Mouse (Mus musculus): ENCODE data around the gene Fras1. TPM values are rescaled to one million over a fixed set of nuclear protein-coding genes. Genes with fewer than 3 reads are reported as not detected.

Fras1 gene
- polyA plus RNA-seq, 1 experiment from 2014 or later, result 8.6 TPM

DNA sequence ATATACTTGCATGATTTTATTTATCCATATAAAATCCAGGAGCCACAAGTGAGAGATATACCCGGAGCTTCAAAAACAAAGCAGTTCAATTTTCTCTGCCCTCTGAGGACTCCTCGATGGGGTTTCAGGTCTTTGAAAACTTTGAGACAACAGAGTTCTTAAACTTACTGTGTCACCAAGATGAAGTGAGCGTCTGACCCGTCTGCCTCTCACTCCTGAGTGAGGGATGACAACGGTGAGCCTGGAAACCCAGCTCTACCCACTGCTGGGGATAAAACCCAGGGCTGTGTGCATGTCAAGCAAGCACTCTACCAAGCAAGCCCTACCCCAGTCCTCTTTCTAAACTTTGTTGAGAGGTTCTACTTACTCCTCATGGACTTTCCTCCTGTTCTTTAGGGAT is 49.0 kb downstream of the Fras1 start:
- WGBS, result 86% methylated on average over 5 of the region's 5 CpGs
- Histone ChIP-seq H3K9ac (replicated peaks; ENCODE audit: low read depth, low read length) (no peak overlapping the region), H3K4me2 (ENCODE audit: low read depth, low read length) (no peak overlapping the region), H3K4me1 (ENCODE audit: control insufficient read depth, insufficient read depth, low read length) (no peaks in the 10 kb centered on the region), H3K4me3 (ENCODE audit: low read depth, low read length) (no peak overlapping the region), H3K9me3 (ENCODE audit: control insufficient read depth, low read length) (no peaks in the 10 kb centered on the region), H3K36me3 (ENCODE audit: control insufficient read depth, insufficient read depth, low read length) (no peaks in the 10 kb centered on the region), H3K27me3 (ENCODE audit: control insufficient read depth, insufficient read depth, low read length) (no peaks in the 10 kb centered on the region), H3K27ac (ENCODE audit: low read depth, low read length) (no peak overlapping the region)
- no peak for ATAC-seq (ENCODE audit: low read depth)

- no peak for ATAC-seq (ENCODE audit: low read depth)
- no peak overlapping the region for H3K4me2 ChIP-seq (ENCODE audit: low read depth, low read length)
- H3K4me3 ChIP-seq (ENCODE audit: low read depth, low read length), result no peak overlapping the region
- 94% methylated on average over 8 of the region's 8 CpGs for WGBS
- no peaks in the 10 kb centered on the region for H3K27me3 ChIP-seq (ENCODE audit: control insufficient read depth, insufficient read depth, low read length)
- H3K36me3 ChIP-seq (ENCODE audit: control insufficient read depth, insufficient read depth, low read length), result no peaks in the 10 kb centered on the region
- no peak overlapping the region for H3K27ac ChIP-seq (ENCODE audit: low read depth, low read length)
- no peak overlapping the region for H3K9ac ChIP-seq (replicated peaks; ENCODE audit: low read depth, low read length)
- no peaks in the 10 kb centered on the region for H3K4me1 ChIP-seq (ENCODE audit: control insufficient read depth, insufficient read depth, low read length)
- H3K9me3 ChIP-seq (ENCODE audit: control insufficient read depth, low read length), result no peaks in the 10 kb centered on the region
Measured at GRCm38 (mm10) chr5:96425391-96425790, 51.6 kb downstream of the Fras1 start.

- no peaks in the 10 kb centered on the region for H3K27me3 ChIP-seq (ENCODE audit: control insufficient read depth, insufficient read depth, low read length)
- no peaks in the 10 kb centered on the region for H3K4me1 ChIP-seq (ENCODE audit: control insufficient read depth, insufficient read depth, low read length)
- 78% methylated on average over 13 of the region's 13 CpGs for WGBS
- no peak overlapping the region for H3K27ac ChIP-seq (ENCODE audit: low read depth, low read length)
- no peaks in the 10 kb centered on the region for H3K36me3 ChIP-seq (ENCODE audit: control insufficient read depth, insufficient read depth, low read length)
- H3K9ac ChIP-seq (replicated peaks; ENCODE audit: low read depth, low read length), result no peak overlapping the region
- H3K4me2 ChIP-seq (ENCODE audit: low read depth, low read length), result no peak overlapping the region
- no peaks in the 10 kb centered on the region for H3K9me3 ChIP-seq (ENCODE audit: control insufficient read depth, low read length)
- ATAC-seq (ENCODE audit: low read depth), result no peak
- no peak overlapping the region for H3K4me3 ChIP-seq (ENCODE audit: low read depth, low read length)
Measured at GRCm38 (mm10) chr5:96429532-96430141, 55.9 kb downstream of the Fras1 start.

GRCm38 (mm10) chr5:96437870-96438269 is 64.1 kb downstream of the Fras1 start:
- WGBS, result 76% methylated on average over 4 of the region's 4 CpGs
- no peak for ATAC-seq (ENCODE audit: low read depth)

DNA sequence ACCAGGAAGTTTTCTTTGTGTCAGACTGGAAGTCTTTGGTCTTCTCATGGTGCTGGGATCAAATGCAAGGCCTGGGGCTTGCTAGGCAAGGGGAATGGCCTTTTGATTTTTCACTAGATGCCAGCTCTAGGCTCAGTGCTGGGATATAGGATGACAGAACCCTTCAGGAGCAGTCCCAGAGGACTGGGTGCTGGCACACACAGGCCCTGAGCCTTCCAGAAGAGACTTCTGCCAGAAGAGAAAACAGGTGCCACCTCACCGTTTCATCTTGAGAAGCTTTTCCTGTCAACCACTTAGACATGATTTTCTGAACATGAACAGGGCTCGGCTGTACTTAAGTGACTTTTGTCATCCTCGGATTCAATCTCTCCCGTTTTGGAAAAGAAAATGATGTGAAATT is 66.1 kb downstream of the Fras1 start:
- no peak overlapping the region for H3K9ac ChIP-seq (replicated peaks; ENCODE audit: low read depth, low read length)
- WGBS, result 96% methylated on average over 4 of the region's 4 CpGs
- no peaks in the 10 kb centered on the region for H3K27me3 ChIP-seq (ENCODE audit: control insufficient read depth, insufficient read depth, low read length)
- H3K36me3 ChIP-seq (ENCODE audit: control insufficient read depth, insufficient read depth, low read length), result no peaks in the 10 kb centered on the region
- no peak for ATAC-seq (ENCODE audit: low read depth)
- H3K9me3 ChIP-seq (ENCODE audit: control insufficient read depth, low read length), result no peaks in the 10 kb centered on the region
- no peak overlapping the region for H3K4me3 ChIP-seq (ENCODE audit: low read depth, low read length)
- no peak overlapping the region for H3K27ac ChIP-seq (ENCODE audit: low read depth, low read length)
- H3K4me2 ChIP-seq (ENCODE audit: low read depth, low read length), result no peak overlapping the region
- no peaks in the 10 kb centered on the region for H3K4me1 ChIP-seq (ENCODE audit: control insufficient read depth, insufficient read depth, low read length)

More at GRCm38 (mm10) chr5:96437870-96438269, 64.1 kb downstream of the Fras1 start:
- H3K4me2 ChIP-seq (ENCODE audit: low read depth, low read length), result no peak overlapping the region
- H3K4me3 ChIP-seq (ENCODE audit: low read depth, low read length), result no peak overlapping the region
- no peaks in the 10 kb centered on the region for H3K9me3 ChIP-seq (ENCODE audit: control insufficient read depth, low read length)
- H3K9ac ChIP-seq (replicated peaks; ENCODE audit: low read depth, low read length), result no peak overlapping the region
- H3K27ac ChIP-seq (ENCODE audit: low read depth, low read length), result no peak overlapping the region
- H3K36me3 ChIP-seq (ENCODE audit: control insufficient read depth, insufficient read depth, low read length), result no peaks in the 10 kb centered on the region
- H3K27me3 ChIP-seq (ENCODE audit: control insufficient read depth, insufficient read depth, low read length), result no peaks in the 10 kb centered on the region
- H3K4me1 ChIP-seq (ENCODE audit: control insufficient read depth, insufficient read depth, low read length), result no peaks in the 10 kb centered on the region

- Histone ChIP-seq H3K27ac (ENCODE audit: low read depth, low read length) (no peak overlapping the region), H3K36me3 (ENCODE audit: control insufficient read depth, insufficient read depth, low read length) (no peaks in the 10 kb centered on the region), H3K9me3 (ENCODE audit: control insufficient read depth, low read length) (no peaks in the 10 kb centered on the region), H3K4me2 (ENCODE audit: low read depth, low read length) (no peak overlapping the region), H3K4me3 (ENCODE audit: low read depth, low read length) (no peak overlapping the region), H3K9ac (replicated peaks; ENCODE audit: low read depth, low read length) (no peak overlapping the region), H3K27me3 (ENCODE audit: control insufficient read depth, insufficient read depth, low read length) (no peaks in the 10 kb centered on the region), H3K4me1 (ENCODE audit: control insufficient read depth, insufficient read depth, low read length) (no peaks in the 10 kb centered on the region)
- 91% methylated on average over 7 of the region's 7 CpGs for WGBS
- ATAC-seq (ENCODE audit: low read depth), result no peak
Measured at GRCm38 (mm10) chr5:96447460-96447859, 73.7 kb downstream of the Fras1 start.

GRCm38 (mm10) chr5:96452027-96452426 is 78.3 kb downstream of the Fras1 start:
- H3K9me3 ChIP-seq (ENCODE audit: control insufficient read depth, low read length), result no peaks in the 10 kb centered on the region
- no peaks in the 10 kb centered on the region for H3K36me3 ChIP-seq (ENCODE audit: control insufficient read depth, insufficient read depth, low read length)
- H3K27ac ChIP-seq (ENCODE audit: low read depth, low read length), result no peak overlapping the region
- H3K4me3 ChIP-seq (ENCODE audit: low read depth, low read length), result no peak overlapping the region
- no peak overlapping the region for H3K9ac ChIP-seq (replicated peaks; ENCODE audit: low read depth, low read length)
- no peak overlapping the region for H3K4me2 ChIP-seq (ENCODE audit: low read depth, low read length)
- H3K27me3 ChIP-seq (ENCODE audit: control insufficient read depth, insufficient read depth, low read length), result no peaks in the 10 kb centered on the region
- WGBS, result 53% methylated on average over 1 of the region's 1 CpGs
- no peaks in the 10 kb centered on the region for H3K4me1 ChIP-seq (ENCODE audit: control insufficient read depth, insufficient read depth, low read length)
- ATAC-seq (ENCODE audit: low read depth), result no peak

DNA sequence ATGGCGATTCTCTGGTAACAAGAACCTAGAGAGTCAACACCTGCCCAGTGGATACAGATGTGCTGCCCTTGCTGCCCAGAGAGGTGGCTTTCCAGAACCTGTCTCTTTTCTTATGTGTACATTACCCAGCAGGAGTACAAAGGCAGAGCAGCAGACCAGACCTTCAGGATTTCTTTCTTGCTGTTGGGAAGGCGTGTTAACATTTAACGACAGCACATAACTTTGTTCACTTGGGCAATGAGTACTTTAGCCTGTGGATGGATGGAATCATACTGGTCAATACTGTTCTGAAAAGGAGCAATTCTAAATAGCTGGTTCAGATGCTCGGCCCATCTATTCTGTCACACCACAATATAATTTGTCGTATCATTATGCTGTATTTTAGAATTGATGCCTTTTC is 79.6 kb downstream of the Fras1 start:
- WGBS, result 93% methylated on average over 5 of the region's 5 CpGs
- no peaks in the 10 kb centered on the region for H3K27me3 ChIP-seq (ENCODE audit: control insufficient read depth, insufficient read depth, low read length)

GRCm38 (mm10) chr5:96454422-96454821 is 80.7 kb downstream of the Fras1 start:
- H3K27me3 ChIP-seq (ENCODE audit: control insufficient read depth, insufficient read depth, low read length), result no peaks in the 10 kb centered on the region
- 87% methylated on average over 3 of the region's 3 CpGs for WGBS
- no peaks in the 10 kb centered on the region for H3K9me3 ChIP-seq (ENCODE audit: control insufficient read depth, low read length)
- no peaks in the 10 kb centered on the region for H3K4me1 ChIP-seq (ENCODE audit: control insufficient read depth, insufficient read depth, low read length)
- no peak overlapping the region for H3K27ac ChIP-seq (ENCODE audit: low read depth, low read length)
- no peak overlapping the region for H3K9ac ChIP-seq (replicated peaks; ENCODE audit: low read depth, low read length)
- no peak overlapping the region for H3K4me3 ChIP-seq (ENCODE audit: low read depth, low read length)
- no peak for ATAC-seq (ENCODE audit: low read depth)
- H3K4me2 ChIP-seq (ENCODE audit: low read depth, low read length), result no peak overlapping the region
- H3K36me3 ChIP-seq (ENCODE audit: control insufficient read depth, insufficient read depth, low read length), result no peaks in the 10 kb centered on the region

More for the DNA sequence above, 79.6 kb downstream of the Fras1 start:
- Histone ChIP-seq H3K4me1 (ENCODE audit: control insufficient read depth, insufficient read depth, low read length) (no peaks in the 10 kb centered on the region), H3K4me2 (ENCODE audit: low read depth, low read length) (no peak overlapping the region), H3K4me3 (ENCODE audit: low read depth, low read length) (no peak overlapping the region), H3K9me3 (ENCODE audit: control insufficient read depth, low read length) (no peaks in the 10 kb centered on the region), H3K36me3 (ENCODE audit: control insufficient read depth, insufficient read depth, low read length) (no peaks in the 10 kb centered on the region), H3K27ac (ENCODE audit: low read depth, low read length) (no peak overlapping the region), H3K9ac (replicated peaks; ENCODE audit: low read depth, low read length) (no peak overlapping the region)
- ATAC-seq (ENCODE audit: low read depth), result no peak
